Mouse (Mus musculus) forebrain, embryonic 14.5 days (tissue): Measurements from ENCODE around the gene Rdh16f1. TPM values are rescaled to one million over a fixed set of nuclear protein-coding genes. Genes with fewer than 3 reads are reported as not detected.

Experiments
- ATAC-seq: fragments of 200-750 bp; cut with Nextera tagmentation; 2 replicates; pipeline ENCODE4 v1.8.0; 2017; ENCODE audit warnings: mild to moderate bottlenecking, moderate library complexity
- DNase-seq: peaks from one replicate; pipeline ENCODE4 v3.0.0-alpha.2; 2015; ENCODE audit warnings: low spot score
- H3K27ac ChIP-seq: fragments of 300-500 bp; sonication (generic); 2 replicates; pipeline ENCODE4 v1.5.1; 2014; ENCODE audit warnings: low read depth, mild to moderate bottlenecking, control low read depth, low read length, moderate library complexity
- H3K27me3 ChIP-seq: fragments of 300-500 bp; sonication (generic); replicated peaks from 2 replicates; pipeline ENCODE4 v1.6.1; 2014; ENCODE audit warnings: low read length, control low read depth, mixed read lengths; ENCODE audit not compliant: control insufficient read depth, insufficient read depth
- H3K36me3 ChIP-seq: fragments of 300-500 bp; sonication (generic); 2 replicates; pipeline ENCODE4 v1.6.1; 2014; ENCODE audit warnings: low read length, control low read depth; ENCODE audit not compliant: control insufficient read depth, insufficient read depth
- H3K4me1 ChIP-seq: fragments of 300-500 bp; sonication (generic); 2 replicates; pipeline ENCODE4 v1.6.1; 2014; ENCODE audit warnings: antibody characterized with exemption, low read length, control low read depth; ENCODE audit not compliant: control insufficient read depth, insufficient read depth
- H3K4me2 ChIP-seq: fragments of 300-500 bp; sonication (generic); 2 replicates; pipeline ENCODE4 v1.6.1; 2014; ENCODE audit warnings: mild to moderate bottlenecking, control low read depth, low read length
- H3K4me3 ChIP-seq: fragments of 300-500 bp; sonication (generic); 2 replicates; pipeline ENCODE4 v1.5.1; 2014; ENCODE audit warnings: low read depth, low read length, control low read depth
- H3K9ac ChIP-seq: fragments of 300-500 bp; sonication (generic); 2 replicates; pipeline ENCODE4 v1.6.1; 2014; ENCODE audit warnings: mild to moderate bottlenecking, low read length, control low read depth, moderate library complexity
- H3K9me3 ChIP-seq: fragments of 300-500 bp; sonication (generic); replicated peaks from 2 replicates; pipeline ENCODE4 v1.6.1; 2016; ENCODE audit warnings: low read length, control low read depth, mixed read lengths; ENCODE audit not compliant: control insufficient read depth
- WGBS: fragments of 180-500 bp; shearing (Covaris S2); extraction: QIAGEN DNeasy Blood & Tissue Kit; methylation state at CpG from one replicate; pipeline ENCODE4 v1.1.7; 2014; 5-methylcytosine and 5-hydroxymethylcytosine counted together
- polyA plus RNA-seq: library from polyadenylated mRNA; unstranded; fragments of >200 nt; fragmentation: Nextera tagmentation; extraction: Ambion mirVana; gene quantifications from 2 replicates; pipeline ENCODE4 v1.2.1, GENCODE M21; 2014

Gene Rdh16f1
- polyA plus RNA-seq, 1 experiment from 2014 or later, result not detected

DNA sequence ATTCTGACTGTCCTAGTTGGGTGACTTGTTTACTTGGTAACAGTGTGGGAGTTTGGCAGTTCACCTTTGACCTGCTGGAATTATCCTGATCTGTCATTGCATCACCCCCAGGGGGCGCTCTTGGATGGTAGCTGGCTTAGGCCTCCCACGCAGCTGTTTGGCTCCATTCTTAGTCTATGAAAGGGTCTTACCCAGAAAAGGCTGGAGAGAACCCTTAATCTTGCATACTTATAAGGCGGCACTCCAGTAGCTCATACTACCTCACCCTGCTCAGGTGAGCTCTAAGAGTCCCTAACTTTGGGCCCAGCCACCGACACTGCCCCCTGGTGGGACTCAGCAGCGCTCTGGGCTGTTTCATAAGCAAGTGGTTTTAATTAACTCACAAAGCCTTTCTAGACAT is 14.9 kb upstream of the Rdh16f1 start:
- ATAC-seq (peak; percentile 47; the same call in 1 of the 2 replicates), DNase-seq (peak; percentile 38)
- Histone ChIP-seq H3K4me1 (peaks cover 9% of the 10 kb centered on the region), H3K9ac (no peak overlapping the region), H3K4me2 (no peak overlapping the region), H3K4me3 (no peak overlapping the region), H3K27ac (no peak overlapping the region), H3K9me3 (no peaks in the 10 kb centered on the region), H3K27me3 (no peaks in the 10 kb centered on the region), H3K36me3 (peaks cover 72% of the 10 kb centered on the region)
- WGBS, result 65% methylated on average over 5 of the region's 5 CpGs

DNA sequence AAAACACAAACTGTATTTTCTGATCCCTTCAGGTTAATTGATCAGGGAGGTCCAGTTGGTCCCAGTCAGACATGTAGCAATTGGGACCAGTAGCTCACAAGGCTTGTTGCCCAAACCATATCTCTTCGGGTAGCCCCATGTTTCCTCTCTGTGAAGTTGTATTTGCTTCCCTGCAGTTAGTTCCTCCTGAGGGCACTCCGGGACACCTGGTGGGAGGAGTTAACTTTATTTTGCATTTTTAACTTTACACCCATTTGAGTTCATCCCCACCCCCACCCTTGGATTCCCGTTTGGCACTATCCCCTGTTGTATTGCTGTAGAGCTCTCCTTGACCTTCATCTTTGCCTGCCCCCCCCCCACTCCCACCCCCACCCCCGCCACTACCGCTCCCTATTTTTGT is 13.7 kb upstream of the Rdh16f1 start:
- no peaks in the 10 kb centered on the region for H3K27me3 ChIP-seq
- H3K9me3 ChIP-seq, result no peaks in the 10 kb centered on the region
- H3K4me2 ChIP-seq, result no peak overlapping the region
- H3K27ac ChIP-seq, result no peak overlapping the region
- H3K9ac ChIP-seq, result no peak overlapping the region
- ATAC-seq, result no peak
- H3K36me3 ChIP-seq, result peaks cover 72% of the 10 kb centered on the region
- no peak overlapping the region for H3K4me3 ChIP-seq
- H3K4me1 ChIP-seq, result peaks cover under 1% of the 10 kb centered on the region; the same call in 1 of the 2 replicates
- DNase-seq, result no peak
- 77% methylated on average over 5 of the region's 5 CpGs for WGBS

- peaks cover 62% of the 10 kb centered on the region for H3K36me3 ChIP-seq
- no peak overlapping the region for H3K4me3 ChIP-seq
- no peaks in the 10 kb centered on the region for H3K4me1 ChIP-seq
- H3K27ac ChIP-seq, result no peak overlapping the region
- WGBS, result 93% methylated on average over 8 of the region's 8 CpGs
- no peak overlapping the region for H3K4me2 ChIP-seq
- ATAC-seq (no peak), DNase-seq (no peak)
- H3K9ac ChIP-seq, result no peak overlapping the region
- no peaks in the 10 kb centered on the region for H3K27me3 ChIP-seq
- no peaks in the 10 kb centered on the region for H3K9me3 ChIP-seq
These were observed 12.3 kb upstream of the Rdh16f1 start for GRCm38 (mm10) chr10:127747254-127747653.

DNA sequence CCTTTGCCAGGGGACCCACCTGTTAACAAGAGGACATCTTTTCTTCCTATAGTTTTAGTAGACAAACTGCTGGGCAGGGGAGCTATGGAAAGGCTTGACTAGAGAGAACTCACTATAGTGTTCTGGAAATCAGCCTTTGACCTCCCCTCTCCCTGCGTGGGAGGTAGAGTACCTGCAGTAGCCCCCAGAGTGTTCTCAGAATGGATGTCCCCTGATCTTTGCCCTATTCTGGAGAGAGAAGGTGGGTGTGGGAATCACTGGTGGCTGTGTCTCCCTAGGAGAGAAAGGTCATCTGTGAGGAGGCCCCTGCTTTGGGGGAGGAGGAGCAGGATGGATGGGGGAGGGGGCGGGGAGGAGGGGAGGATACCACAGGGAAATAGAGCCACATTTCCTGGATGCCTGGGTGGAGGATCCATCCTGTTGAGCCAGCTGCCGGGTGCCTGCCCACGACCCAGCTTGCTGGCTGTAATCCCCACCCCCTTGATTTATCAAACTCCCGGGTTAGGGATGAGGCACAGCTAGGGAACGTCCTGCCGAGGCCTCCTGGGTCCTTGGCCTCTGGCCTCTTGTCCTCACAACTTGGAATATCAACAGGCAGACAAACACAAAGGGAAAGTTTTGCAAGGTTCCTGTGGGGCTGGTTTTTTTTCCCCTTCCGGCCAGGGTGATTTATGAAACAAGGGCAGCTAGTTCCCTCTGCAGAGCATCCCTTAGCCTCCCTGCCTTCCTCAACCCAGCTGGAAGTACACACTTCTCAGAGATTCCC is 10.6 kb upstream of the Rdh16f1 start:
- DNase-seq (no peak), ATAC-seq (no peak)
- Histone ChIP-seq H3K4me1 (no peaks in the 10 kb centered on the region), H3K9ac (no peak overlapping the region), H3K9me3 (no peaks in the 10 kb centered on the region), H3K27ac (no peak overlapping the region), H3K4me3 (no peak overlapping the region), H3K4me2 (no peak overlapping the region), H3K36me3 (peaks cover 44% of the 10 kb centered on the region), H3K27me3 (no peaks in the 10 kb centered on the region)
- 32% methylated on average over 8 of the region's 8 CpGs for WGBS

- no peak for ATAC-seq
- Histone ChIP-seq H3K27me3 (no peaks in the 10 kb centered on the region), H3K9ac (0 out of 2 replicates have a peak overlapping the region, but pooled peaks have one; percentile 21), H3K4me1 (no peaks in the 10 kb centered on the region), H3K9me3 (no peaks in the 10 kb centered on the region), H3K27ac (no peak overlapping the region), H3K36me3 (peaks cover 32% of the 10 kb centered on the region), H3K4me3 (no peak overlapping the region), H3K4me2 (peak overlapping the region; percentile 33)
- WGBS, result 52% methylated on average over 24 of the region's 24 CpGs
- DNase-seq, result no peak
These were observed 9.3 kb upstream of the Rdh16f1 start for GRCm38 (mm10) chr10:127750136-127750777.

GRCm38 (mm10) chr10:127751548-127751947 is 8.0 kb upstream of the Rdh16f1 start, which contains the start of gene Gpr182:
Gene Gpr182 (minus strand): TSS chr10:127751732.
- H3K4me3 ChIP-seq, result no peak within 1 kb of the TSS
- ATAC-seq (no peak), DNase-seq (no peak)
- no peak within 1 kb of the TSS for H3K4me2 ChIP-seq
- H3K27me3 ChIP-seq, result no peaks in the 10 kb centered on the region
- no peaks in the 10 kb centered on the region for H3K9me3 ChIP-seq
- peaks cover 20% of the 10 kb centered on the region for H3K36me3 ChIP-seq
- H3K4me1 ChIP-seq, result no peaks in the 10 kb centered on the region
- H3K9ac ChIP-seq, result no peak within 1 kb of the TSS
- no peak within 1 kb of the TSS for H3K27ac ChIP-seq
- WGBS, result 67% methylated on average over 8 of the region's 8 CpGs

DNA sequence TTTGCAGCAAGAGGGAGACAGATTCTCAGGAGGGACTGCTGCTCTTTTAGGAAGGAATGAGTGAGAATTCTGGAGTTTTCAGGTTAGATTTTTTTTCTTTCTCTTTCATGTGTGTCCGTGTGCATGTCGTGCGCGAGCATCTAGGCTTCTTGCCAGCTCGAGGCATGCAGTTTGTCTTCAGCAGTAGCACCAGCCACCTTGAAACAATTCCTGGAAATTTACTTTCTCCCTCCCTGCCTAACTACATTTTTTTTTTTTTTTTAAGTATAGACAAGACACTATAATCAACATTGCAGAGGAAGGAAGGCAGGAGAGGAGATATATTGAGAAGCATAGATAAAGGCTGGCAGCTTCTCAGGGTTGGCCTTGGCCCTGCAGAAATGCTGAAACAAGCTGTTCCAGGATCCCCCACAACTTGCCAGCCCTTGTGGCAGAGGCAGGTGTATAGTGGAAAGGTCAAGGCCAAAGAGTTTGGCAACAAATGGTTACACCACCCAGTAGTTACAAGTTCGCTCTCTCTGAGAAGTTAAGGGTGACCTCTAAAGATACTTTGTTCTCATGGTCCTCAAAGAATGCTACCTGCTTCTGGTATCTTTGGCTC is 4.9 kb upstream of the Rdh16f1 start:
- Histone ChIP-seq H3K27ac (no peak overlapping the region), H3K4me2 (no peak overlapping the region), H3K9me3 (no peaks in the 10 kb centered on the region), H3K4me3 (no peak overlapping the region), H3K4me1 (no peaks in the 10 kb centered on the region), H3K9ac (no peak overlapping the region), H3K36me3 (no peaks in the 10 kb centered on the region), H3K27me3 (no peaks in the 10 kb centered on the region)
- DNase-seq (no peak), ATAC-seq (no peak)
- 74% methylated on average over 6 of the region's 6 CpGs for WGBS

DNA sequence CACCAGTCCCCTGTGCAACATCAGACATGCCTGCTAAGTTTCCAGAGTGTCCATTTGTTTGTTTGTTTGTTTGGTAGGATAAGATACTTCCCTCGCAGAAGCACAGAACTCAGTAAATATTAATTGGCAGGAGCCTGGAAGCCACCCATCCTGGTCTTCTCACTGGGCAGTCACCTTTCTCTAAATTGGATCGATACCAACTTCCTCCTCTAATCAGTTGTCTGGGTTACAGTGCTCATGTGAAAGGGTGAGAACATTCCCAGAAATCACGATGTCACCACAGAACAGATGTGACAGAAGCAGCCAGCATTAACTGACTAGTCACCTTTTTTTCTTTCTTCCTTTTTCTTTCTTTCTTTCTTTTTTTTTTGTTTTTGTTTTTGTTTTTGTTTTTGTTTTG is 4.3 kb upstream of the Rdh16f1 start:
- DNase-seq (no peak), ATAC-seq (no peak)
- no peak overlapping the region for H3K27ac ChIP-seq
- H3K4me1 ChIP-seq, result no peaks in the 10 kb centered on the region
- no peak overlapping the region for H3K4me2 ChIP-seq
- H3K4me3 ChIP-seq, result no peak overlapping the region
- no peaks in the 10 kb centered on the region for H3K36me3 ChIP-seq
- H3K27me3 ChIP-seq, result no peaks in the 10 kb centered on the region
- H3K9ac ChIP-seq, result no peak overlapping the region
- H3K9me3 ChIP-seq, result no peaks in the 10 kb centered on the region
- 70% methylated on average over 3 of the region's 3 CpGs for WGBS
